Mouse (Mus musculus) cerebellum, postnatal 4 days (tissue): ENCODE results near the gene Tbpl2.
A peak's percentile ranks its signal among the peaks of the same experiment; 100 is the strongest.

Source experiments
- DNase-seq, 2 experiments: peaks; one replicate each; pipeline ENCODE4 v3.0.0; 2022; ENCODE audit warnings: low spot score in 2 of 2, mixed read lengths in 1 of 2

Gene Tbpl2

DNA sequence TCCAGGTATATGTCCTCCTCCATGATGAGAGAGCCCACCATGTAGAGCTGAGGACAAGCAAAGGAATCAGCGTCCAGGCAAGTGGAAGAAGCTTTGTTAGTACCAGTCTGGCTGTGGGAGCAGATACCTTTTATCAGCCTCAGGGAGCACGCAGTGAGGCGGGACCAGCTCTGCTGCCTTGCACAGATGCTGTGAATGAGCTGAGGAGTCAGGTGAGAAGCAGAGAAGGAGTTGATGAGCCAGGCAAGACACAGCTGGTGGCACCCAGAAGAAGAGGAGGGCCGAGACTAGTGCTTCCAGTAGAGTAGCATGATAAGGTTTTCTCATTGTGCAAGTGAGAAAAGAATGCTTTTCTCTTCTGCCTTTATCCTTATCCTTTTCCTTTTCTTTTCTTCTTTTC is at the start of gene Tbpl2:
Gene Tbpl2 (minus strand): TSS at position 101 of the 400 bp plus-strand sequence.
- DNase-seq: no peak

DNA sequence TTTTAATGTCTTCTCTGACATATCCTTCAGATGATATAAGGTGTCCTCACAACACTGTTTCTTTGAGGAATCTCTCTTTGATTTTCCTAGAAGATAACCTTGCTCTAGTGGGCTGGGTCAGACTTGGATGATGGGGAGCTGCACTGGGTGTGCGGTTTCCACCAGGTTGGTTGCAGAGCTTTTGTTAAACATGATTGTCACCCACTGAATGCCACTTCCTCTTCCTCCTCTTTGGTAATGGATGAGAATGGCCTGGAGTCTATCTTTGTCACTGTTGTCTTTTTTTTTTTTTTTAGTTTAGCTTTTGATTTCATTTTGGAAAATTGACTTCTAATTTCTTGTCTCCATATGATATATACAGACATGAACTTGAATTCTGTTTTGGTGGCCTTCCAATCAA is 38.0 kb upstream of the Tbpl2 start:
- no peak for DNase-seq

- no peak for DNase-seq
These were observed 12.7 kb upstream of the Tbpl2 start for GRCm38 (mm10) chr2:24109085-24109484.

GRCm38 (mm10) chr2:24103619-24104289 is 7.4 kb upstream of the Tbpl2 start:
- no peak for DNase-seq

DNA sequence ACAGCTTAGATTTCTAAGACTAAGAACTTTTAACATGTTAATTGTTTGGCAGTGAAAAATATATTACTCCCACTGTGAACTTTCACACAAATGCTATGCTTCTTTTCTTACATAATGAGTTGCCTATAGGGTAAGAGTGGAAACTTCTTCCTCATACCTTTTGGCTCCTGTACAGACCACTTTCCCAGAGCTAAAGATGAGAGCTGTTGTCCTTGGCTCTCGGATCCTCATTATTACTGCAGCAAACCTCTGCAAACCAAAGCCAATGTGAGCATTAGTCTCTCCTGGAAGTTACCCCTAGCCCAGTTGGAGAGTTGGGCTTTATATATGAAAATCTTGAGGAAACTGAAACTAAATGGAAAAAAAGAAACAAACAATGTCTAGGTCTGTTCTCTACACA is 5.5 kb downstream of the Tbpl2 start:
- DNase-seq: no peak

- no peak for DNase-seq
These were observed 45.9 kb downstream of the Tbpl2 start for GRCm38 (mm10) chr2:24050459-24050858.

DNA sequence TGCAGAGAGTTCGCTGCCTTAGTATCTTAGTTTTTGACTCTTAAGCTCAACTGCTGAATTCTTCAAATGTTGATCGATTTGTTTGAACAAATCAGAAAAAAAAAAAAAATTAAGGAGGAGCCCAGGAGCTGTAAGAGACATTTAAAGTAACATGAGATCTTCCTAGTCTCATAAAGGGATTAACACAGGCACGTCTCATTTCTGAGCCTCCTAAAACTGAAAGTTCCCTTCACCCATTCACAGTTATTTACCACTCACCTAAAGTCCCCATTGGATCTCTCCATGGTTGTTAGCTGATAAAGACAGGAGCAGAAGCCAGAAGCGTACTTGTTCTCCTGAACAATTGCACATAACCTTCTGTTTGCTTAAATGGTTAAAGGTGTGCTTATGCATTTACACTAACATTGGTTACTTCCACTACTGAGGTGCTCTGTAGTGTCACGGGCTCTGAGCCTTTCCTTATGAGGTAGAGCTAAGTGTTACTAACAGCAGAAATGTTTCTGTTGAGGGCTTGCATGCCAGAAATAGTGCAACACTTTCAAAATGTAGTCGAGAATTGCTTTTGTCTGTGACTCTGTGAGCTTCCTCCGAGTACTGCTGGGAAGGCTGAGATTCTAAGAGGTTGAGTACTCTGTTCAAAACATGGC is 46.9 kb downstream of the Tbpl2 start, which contains the start of gene Hnmt:
Gene Hnmt (minus strand): TSS at position 51 of the 647 bp plus-strand sequence.
- no peak for DNase-seq

GRCm38 (mm10) chr2:24048480-24049097 is 47.8 kb downstream of the Tbpl2 start:
- DNase-seq: peak; percentile 26 to 28

GRCm38 (mm10) chr2:24047551-24048479 is 48.6 kb downstream of the Tbpl2 start:
- DNase-seq: no peak

DNA sequence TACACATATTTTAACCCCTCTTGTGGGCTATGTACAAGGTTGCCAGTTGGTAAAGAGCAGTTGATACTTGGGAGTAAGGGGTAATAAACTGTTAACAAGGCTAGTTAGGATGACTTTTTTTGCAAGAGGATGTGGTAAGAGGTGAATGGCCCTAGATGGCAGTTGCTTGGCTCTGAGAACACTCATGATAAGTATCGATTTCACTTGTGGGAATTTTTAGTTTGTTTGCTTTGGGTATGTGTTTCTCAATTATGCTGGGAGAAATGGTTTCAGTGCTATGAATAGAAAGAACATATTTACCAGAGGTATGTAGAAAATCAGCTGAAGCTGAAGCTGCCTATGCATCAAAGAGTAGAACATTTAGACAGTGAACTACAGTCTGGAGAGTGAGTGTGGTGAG is 53.5 kb downstream of the Tbpl2 start:
- DNase-seq: no peak

GRCm38 (mm10) chr2:24040531-24040930 is 55.9 kb downstream of the Tbpl2 start:
- DNase-seq: no peak
